Comparison of ENCODE assay signal across 14 mouse cellular contexts in the genomic region with DNA sequence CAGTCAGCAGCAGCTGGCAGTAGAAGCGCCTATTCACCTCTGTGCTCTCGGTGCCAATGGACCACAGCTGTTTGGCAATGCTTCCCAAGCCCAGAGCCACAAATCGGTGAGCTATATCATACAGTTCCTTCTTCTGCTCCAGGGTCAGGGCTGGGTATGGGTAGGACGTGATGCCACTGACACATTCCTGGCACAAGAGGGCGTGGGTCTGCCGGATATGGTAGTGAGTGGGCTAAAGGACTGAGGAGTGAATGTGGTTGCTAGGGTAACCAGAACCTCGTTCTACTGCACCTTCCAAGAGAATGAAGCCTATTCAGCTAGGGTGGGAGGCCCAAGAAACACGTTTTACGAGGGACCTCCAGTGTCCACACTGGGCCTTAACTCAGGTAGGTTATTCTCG. TPM values are rescaled to one million over a fixed set of nuclear protein-coding genes. Genes with fewer than 3 reads are reported as not detected.
DNase-seq lines count a peak whose midpoint lies in the region; ATAC-seq and TF ChIP-seq lines count a peak whose summit lies in the region.
"Had no signal": no experiment of that assay in that cellular context is flagged by ENCODE, and none has a peak within 500 bp of the region (broad histone marks: within the 10 kb centered on the region; RNA-seq: fewer than 3 reads in every experiment).

No protein-coding gene starts in this region.

- no peaks in the 10 kb centered on the region for H3K36me3 ChIP-seq in hindbrain, postnatal 0 days (ENCODE audit: insufficient read depth, low read length)
- H3K36me3 ChIP-seq in hindbrain, embryonic 16.5 days (ENCODE audit: control insufficient read depth, insufficient read depth, low read length): no peaks in the 10 kb centered on the region
- H3K36me3 ChIP-seq in forebrain, embryonic 10.5 days (replicated peaks): no peaks in the 10 kb centered on the region
- H3K36me3 ChIP-seq: liver, embryonic 15.5 days had no signal

- H3K4me3 ChIP-seq in hindbrain, postnatal 0 days (ENCODE audit: low read length): no peak overlapping the region
- H3K4me3 ChIP-seq in hindbrain, embryonic 16.5 days (ENCODE audit: low read length): no peak overlapping the region
- H3K4me3 ChIP-seq in forebrain, embryonic 10.5 days: no peak overlapping the region
- H3K4me3 ChIP-seq: layer of hippocampus, adult 2 months; liver, embryonic 15.5 days; myocyte had no signal

- H3K4me1 ChIP-seq in hindbrain, postnatal 0 days (ENCODE audit: insufficient read depth, low read length): no peaks in the 10 kb centered on the region
- H3K4me1 ChIP-seq in hindbrain, embryonic 16.5 days (ENCODE audit: control insufficient read depth, insufficient read depth, low read depth, low read length): no peaks in the 10 kb centered on the region
- H3K4me1 ChIP-seq in forebrain, embryonic 10.5 days: no peaks in the 10 kb centered on the region
- H3K4me1 ChIP-seq: liver, embryonic 15.5 days had no signal

- H3K27ac ChIP-seq in hindbrain, postnatal 0 days: no peak overlapping the region
- no peak overlapping the region for H3K27ac ChIP-seq in hindbrain, embryonic 16.5 days (ENCODE audit: low read depth, low read length)
- no peak overlapping the region for H3K27ac ChIP-seq in forebrain, embryonic 10.5 days
- H3K27ac ChIP-seq: layer of hippocampus, adult 2 months; liver, embryonic 15.5 days had no signal

- H3K27me3 ChIP-seq in hindbrain, postnatal 0 days (ENCODE audit: insufficient read depth, low read length): no peaks in the 10 kb centered on the region
- H3K27me3 ChIP-seq in hindbrain, embryonic 16.5 days (replicated peaks; ENCODE audit: control insufficient read depth, insufficient read depth, low read length): no peaks in the 10 kb centered on the region
- no peaks in the 10 kb centered on the region for H3K27me3 ChIP-seq in forebrain, embryonic 10.5 days (ENCODE audit: poor library complexity, severe bottlenecking)
- H3K27me3 ChIP-seq: liver, embryonic 15.5 days had no signal

- 0 out of 2 replicates have a peak, but pooled peaks have one; percentile 29 for ATAC-seq in hindbrain, postnatal 0 days
- no peak for ATAC-seq in hindbrain, embryonic 16.5 days
- peak; percentile 65; the same call in 1 of the 2 replicates for ATAC-seq in common myeloid progenitor, adult 5-6 weeks (replicated peaks; ENCODE audit: low read depth, poor library complexity, severe bottlenecking)
- ATAC-seq: forebrain, embryonic 16.5 days had no signal

- 54% methylated on average over 10 of the region's 10 CpGs for WGBS in hindbrain, postnatal 0 days
- WGBS in hindbrain, embryonic 16.5 days: 54% methylated on average over 10 of the region's 10 CpGs
- WGBS in forebrain, embryonic 10.5 days: 61% methylated on average over 10 of the region's 10 CpGs

- H3K9me3 ChIP-seq in hindbrain, postnatal 0 days (ENCODE audit: low read length): no peaks in the 10 kb centered on the region
- no peaks in the 10 kb centered on the region for H3K9me3 ChIP-seq in hindbrain, embryonic 16.5 days (ENCODE audit: control insufficient read depth, low read length)
- H3K9me3 ChIP-seq in forebrain, embryonic 10.5 days: no peaks in the 10 kb centered on the region
- H3K9me3 ChIP-seq: liver, embryonic 15.5 days had no signal

- no peak for TF ChIP-seq CTCF in hindbrain, postnatal 0 days (IDR thresholded peaks at IDR 0.05; ENCODE audit: low read depth)

- H3K4me2 ChIP-seq in hindbrain, postnatal 0 days (ENCODE audit: low read depth, low read length): no peak overlapping the region
- no peak overlapping the region for H3K4me2 ChIP-seq in hindbrain, embryonic 16.5 days (ENCODE audit: low read length)
- H3K4me2 ChIP-seq: liver, embryonic 15.5 days had no signal

- H3K9ac ChIP-seq in hindbrain, postnatal 0 days (replicated peaks; ENCODE audit: low read length): no peak overlapping the region
- H3K9ac ChIP-seq in hindbrain, embryonic 16.5 days (ENCODE audit: low read depth, low read length): no peak overlapping the region
- H3K9ac ChIP-seq: liver, embryonic 15.5 days had no signal

- DNase-seq in hindbrain, postnatal 0 days (ENCODE audit: low spot score): no peak
- DNase-seq in thymus, postnatal 14 days: peak; percentile 4
- DNase-seq in thymus, postnatal 10 days (ENCODE audit: low spot score in 2 of 2): no peak
- peak; percentile 10 for DNase-seq in thymus, postnatal 4 days
- no peak for DNase-seq in forebrain, embryonic 10.5 days (ENCODE audit: extremely low spot score, low spot score)
- DNase-seq in urinary bladder, postnatal 36 days (ENCODE audit: low spot score in 2 of 2): no peak
- DNase-seq: cerebellum, adult 2 months; right cerebral cortex, postnatal 25 days had no signal

RNA-seq across cellular contexts. Expression of a gene that starts 36.3 kb away (rescaled TPM):
- 0.93 and 0.99 TPM in 2 replicates for total RNA-seq in hindbrain, postnatal 0 days (2014; rRNA removed)
- polyA plus RNA-seq in hindbrain, postnatal 0 days (2015; fragmentation: Nextera tagmentation; extraction: Ambion mirVana): 0.23 and 0.28 TPM in 2 replicates
- 0.21 and 0.29 TPM in 2 replicates for polyA plus RNA-seq in hindbrain, embryonic 16.5 days (2015; fragmentation: Nextera tagmentation; extraction: Ambion mirVana)
- total RNA-seq in common myeloid progenitor, adult 5-6 weeks (2017): not detected in 2 replicates
- polyA plus RNA-seq in forebrain, embryonic 10.5 days (2016; fragmentation: Nextera tagmentation; extraction: Ambion mirVana): 0.10 and 0.19 TPM in 2 replicates
- polyA plus RNA-seq: liver, embryonic 15.5 days had no signal

Comparison
In these comparisons a context has a peak if more than half of its experiments do, and no peak if none do; other contexts are left out.
1. DNase-seq: peak in thymus, postnatal 14 days (single experiment) and thymus, postnatal 4 days (single experiment); none in hindbrain, postnatal 0 days (single experiment), thymus, postnatal 10 days (0 of 2), forebrain, embryonic 10.5 days (single experiment) and urinary bladder, postnatal 36 days (0 of 2).